Mouse (Mus musculus): ENCODE data around the gene Itpr2. TPM values are rescaled to one million over a fixed set of nuclear protein-coding genes. Genes with fewer than 3 reads are reported as not detected.

The Itpr2 gene
- polyA plus RNA-seq, 1 experiment from 2014 or later: 7.5 TPM

DNA sequence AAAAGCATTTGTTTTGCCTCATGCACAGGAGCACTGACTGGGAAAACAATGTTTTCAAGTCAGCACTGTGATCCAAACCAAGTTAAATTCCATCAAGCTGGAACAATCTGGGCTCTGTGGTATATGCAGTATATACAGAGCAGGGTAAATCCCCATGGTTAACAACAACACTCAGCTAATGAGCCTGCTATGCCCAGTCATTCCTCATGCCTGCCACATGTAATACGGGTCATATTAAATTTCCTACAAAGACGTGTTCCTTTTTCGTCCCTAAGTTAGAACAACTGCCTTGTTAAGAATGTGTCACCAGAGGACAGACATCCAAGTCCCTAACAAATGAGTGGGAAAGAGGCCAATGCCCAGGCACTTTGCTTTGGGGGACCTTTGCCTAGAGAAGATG lies 199.9 kb downstream of the Itpr2 start:
- no peaks in the 10 kb centered on the region for H3K27me3 ChIP-seq (ENCODE audit: control insufficient read depth, insufficient read depth, low read depth, low read length)
- H3K9ac ChIP-seq (ENCODE audit: low read depth, low read length): no peak overlapping the region
- no peak overlapping the region for H3K4me3 ChIP-seq (ENCODE audit: low read depth, low read length)
- no peaks in the 10 kb centered on the region for H3K36me3 ChIP-seq (ENCODE audit: control insufficient read depth, insufficient read depth)
- H3K9me3 ChIP-seq (replicated peaks; ENCODE audit: control insufficient read depth, low read length): no peaks in the 10 kb centered on the region
- WGBS (ENCODE audit: insufficient replicate concordance): 58% methylated on average over 3 of the region's 3 CpGs
- no peak overlapping the region for H3K4me2 ChIP-seq (ENCODE audit: low read depth, low read length)
- H3K27ac ChIP-seq (ENCODE audit: low read length): no peak overlapping the region
- H3K4me1 ChIP-seq (ENCODE audit: control insufficient read depth, low read depth, low read length): no peaks in the 10 kb centered on the region
- no peak for ATAC-seq (ENCODE audit: low read depth)

DNA sequence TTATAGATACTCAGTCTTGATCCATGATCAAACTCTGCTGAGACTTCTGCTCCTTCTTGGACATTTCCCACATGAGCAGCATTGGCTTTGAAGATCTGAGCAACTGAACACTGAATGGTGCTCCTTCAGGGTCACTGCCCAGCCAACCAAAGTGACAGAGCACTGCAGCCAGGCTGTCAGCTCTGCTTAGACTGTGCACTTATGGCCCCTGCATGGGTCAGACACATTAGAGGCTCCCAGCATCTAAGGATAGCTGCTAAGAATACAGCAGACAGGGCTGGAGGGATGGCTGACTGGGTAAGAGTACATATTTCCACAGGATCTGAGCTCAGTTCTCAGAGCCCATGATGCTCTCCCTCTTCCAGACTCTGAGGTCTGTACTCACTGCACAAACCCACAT lies 201.1 kb downstream of the Itpr2 start:
- Histone ChIP-seq H3K4me3 (ENCODE audit: low read depth, low read length) (no peak overlapping the region), H3K27me3 (ENCODE audit: control insufficient read depth, insufficient read depth, low read depth, low read length) (no peaks in the 10 kb centered on the region), H3K27ac (ENCODE audit: low read length) (no peak overlapping the region), H3K4me2 (ENCODE audit: low read depth, low read length) (no peak overlapping the region), H3K9me3 (replicated peaks; ENCODE audit: control insufficient read depth, low read length) (no peaks in the 10 kb centered on the region), H3K36me3 (ENCODE audit: control insufficient read depth, insufficient read depth) (no peaks in the 10 kb centered on the region), H3K9ac (ENCODE audit: low read depth, low read length) (no peak overlapping the region), H3K4me1 (ENCODE audit: control insufficient read depth, low read depth, low read length) (no peaks in the 10 kb centered on the region)
- no peak for ATAC-seq (ENCODE audit: low read depth)

DNA sequence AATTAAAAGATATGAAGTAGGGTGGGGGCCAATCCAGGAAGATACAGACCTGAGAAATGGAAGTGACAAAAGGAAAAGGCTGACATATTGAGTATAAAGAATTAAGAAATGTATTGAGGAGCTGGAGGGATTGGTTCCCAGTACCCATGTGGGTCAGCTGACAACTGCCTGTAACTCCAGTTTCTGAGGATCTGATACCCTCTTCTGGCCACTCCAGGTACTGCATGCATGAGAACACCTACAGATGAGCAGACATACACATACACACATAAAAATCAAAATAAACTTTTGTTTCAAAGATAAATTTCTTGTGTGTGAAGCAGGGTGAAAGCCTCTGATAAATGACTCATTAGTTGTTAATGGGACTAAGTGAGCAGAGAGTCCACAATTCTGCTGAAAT lies 203.3 kb downstream of the Itpr2 start:
- H3K36me3 ChIP-seq (ENCODE audit: control insufficient read depth, insufficient read depth): no peaks in the 10 kb centered on the region
- no peak overlapping the region for H3K27ac ChIP-seq (ENCODE audit: low read length)
- H3K9me3 ChIP-seq (replicated peaks; ENCODE audit: control insufficient read depth, low read length): no peaks in the 10 kb centered on the region
- H3K9ac ChIP-seq (ENCODE audit: low read depth, low read length): no peak overlapping the region
- H3K4me3 ChIP-seq (ENCODE audit: low read depth, low read length): no peak overlapping the region
- H3K27me3 ChIP-seq (ENCODE audit: control insufficient read depth, insufficient read depth, low read depth, low read length): no peaks in the 10 kb centered on the region
- H3K4me2 ChIP-seq (ENCODE audit: low read depth, low read length): no peak overlapping the region
- no peaks in the 10 kb centered on the region for H3K4me1 ChIP-seq (ENCODE audit: control insufficient read depth, low read depth, low read length)
- no peak for ATAC-seq (ENCODE audit: low read depth)

DNA sequence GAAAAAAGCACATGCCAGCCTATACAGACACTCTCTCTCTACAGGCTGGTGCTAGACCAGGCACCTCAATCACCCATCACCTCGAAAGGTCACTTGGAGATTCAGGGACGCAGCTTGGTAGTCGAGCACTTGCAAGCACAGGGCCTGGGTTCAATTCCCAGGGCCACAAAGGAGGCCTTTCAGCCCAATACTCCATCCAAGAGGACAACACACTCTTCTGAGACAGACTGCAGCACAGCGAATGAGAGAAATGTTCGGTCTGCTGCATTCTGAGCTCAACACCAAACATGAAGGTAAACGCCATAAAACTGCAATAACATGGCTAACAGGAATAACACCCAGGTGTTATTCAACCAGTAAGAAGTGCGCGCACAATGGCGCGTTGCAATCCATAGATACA lies 211.0 kb downstream of the Itpr2 start:
- H3K9ac ChIP-seq (ENCODE audit: low read depth, low read length): no peak overlapping the region
- no peaks in the 10 kb centered on the region for H3K27me3 ChIP-seq (ENCODE audit: control insufficient read depth, insufficient read depth, low read depth, low read length)
- H3K9me3 ChIP-seq (replicated peaks; ENCODE audit: control insufficient read depth, low read length): no peaks in the 10 kb centered on the region
- no peak overlapping the region for H3K4me2 ChIP-seq (ENCODE audit: low read depth, low read length)
- no peak overlapping the region for H3K4me3 ChIP-seq (ENCODE audit: low read depth, low read length)
- no peaks in the 10 kb centered on the region for H3K4me1 ChIP-seq (ENCODE audit: control insufficient read depth, low read depth, low read length)
- 71% methylated on average over 10 of the region's 10 CpGs for WGBS (ENCODE audit: insufficient replicate concordance)
- H3K27ac ChIP-seq (ENCODE audit: low read length): no peak overlapping the region
- ATAC-seq (ENCODE audit: low read depth): no peak
- H3K36me3 ChIP-seq (ENCODE audit: control insufficient read depth, insufficient read depth): no peaks in the 10 kb centered on the region

DNA sequence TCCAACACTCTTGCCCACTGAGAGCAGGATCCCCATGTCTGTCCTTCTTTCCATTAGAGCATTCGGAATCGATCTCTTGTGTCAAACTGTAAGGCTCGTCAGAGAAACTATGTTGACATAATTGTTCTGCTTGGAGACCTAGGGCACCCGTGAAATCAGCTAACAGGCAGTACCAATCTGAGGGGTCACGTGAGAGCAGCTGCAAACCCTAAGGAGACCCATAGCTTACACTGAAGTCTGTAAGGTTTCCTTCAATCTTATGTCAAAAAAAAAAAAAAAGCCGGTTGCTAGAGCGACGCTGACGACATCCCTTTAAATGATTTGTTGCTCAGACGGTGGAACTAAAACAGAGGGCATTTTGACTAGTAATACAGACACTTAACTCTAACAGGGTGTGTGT lies 212.2 kb downstream of the Itpr2 start:
- Histone ChIP-seq H3K4me2 (ENCODE audit: low read depth, low read length) (no peak overlapping the region), H3K9me3 (replicated peaks; ENCODE audit: control insufficient read depth, low read length) (no peaks in the 10 kb centered on the region), H3K4me3 (ENCODE audit: low read depth, low read length) (no peak overlapping the region), H3K4me1 (ENCODE audit: control insufficient read depth, low read depth, low read length) (no peaks in the 10 kb centered on the region), H3K27ac (ENCODE audit: low read length) (no peak overlapping the region), H3K36me3 (ENCODE audit: control insufficient read depth, insufficient read depth) (no peaks in the 10 kb centered on the region), H3K27me3 (ENCODE audit: control insufficient read depth, insufficient read depth, low read depth, low read length) (no peaks in the 10 kb centered on the region), H3K9ac (ENCODE audit: low read depth, low read length) (no peak overlapping the region)
- WGBS (ENCODE audit: insufficient replicate concordance): 65% methylated on average over 10 of the region's 10 CpGs
- no peak for ATAC-seq (ENCODE audit: low read depth)

DNA sequence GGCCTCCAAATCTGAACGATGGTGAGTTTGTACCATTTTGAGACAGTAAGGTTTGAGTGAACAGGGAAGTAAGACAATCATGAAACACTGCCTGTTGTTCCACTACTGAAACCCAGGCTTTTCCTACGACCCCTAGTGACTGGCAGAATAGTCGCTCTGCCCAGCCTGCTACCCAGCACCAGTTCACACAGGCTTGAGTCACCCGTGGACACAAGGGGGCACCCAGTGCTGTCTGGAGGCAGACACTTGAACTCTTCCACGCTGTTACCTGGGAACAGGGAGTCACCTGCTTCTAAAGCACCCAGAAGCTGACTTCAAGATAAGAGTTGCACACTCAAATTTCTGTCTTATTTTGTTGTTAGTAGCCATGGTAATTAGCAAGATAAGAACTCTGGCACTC lies 213.8 kb downstream of the Itpr2 start:
- H3K4me2 ChIP-seq (ENCODE audit: low read depth, low read length): no peak overlapping the region
- 70% methylated on average over 5 of the region's 5 CpGs for WGBS (ENCODE audit: insufficient replicate concordance)

DNA sequence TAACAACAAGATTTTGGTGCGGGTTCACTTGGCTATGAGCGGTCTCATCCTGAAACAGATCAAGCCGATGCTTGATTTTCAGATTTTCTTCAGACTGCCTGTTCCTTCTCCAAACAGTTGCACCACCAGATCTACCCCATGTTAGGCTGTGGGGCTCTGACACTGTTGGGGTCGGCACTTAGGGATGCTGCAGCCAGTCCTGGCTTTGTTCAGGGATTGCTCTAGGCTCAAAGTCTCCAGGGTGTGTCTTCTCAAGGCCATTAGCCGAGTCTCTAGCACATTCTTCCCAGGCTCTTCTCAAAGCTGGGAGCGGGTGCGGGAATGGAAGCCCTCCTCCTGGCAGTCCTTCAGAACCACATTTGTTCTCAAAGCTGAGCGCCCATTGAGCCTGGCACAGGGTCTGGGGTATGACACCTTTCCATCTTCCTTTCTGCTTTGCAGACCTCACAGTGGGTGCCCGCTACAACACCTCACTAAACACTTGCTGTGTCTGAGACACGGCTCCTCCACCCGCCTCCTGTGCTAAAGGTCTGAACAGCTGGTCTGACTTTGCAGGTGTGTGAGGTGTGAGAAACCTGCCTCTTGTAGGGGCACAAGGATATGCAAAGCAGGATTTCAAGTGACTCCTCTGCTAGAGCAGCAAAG lies 217.0 kb downstream of the Itpr2 start:
- H3K4me3 ChIP-seq (ENCODE audit: low read depth, low read length): no peak overlapping the region
- no peak overlapping the region for H3K9ac ChIP-seq (ENCODE audit: low read depth, low read length)
- no peak overlapping the region for H3K27ac ChIP-seq (ENCODE audit: low read length)
- ATAC-seq (ENCODE audit: low read depth): no peak
- no peaks in the 10 kb centered on the region for H3K4me1 ChIP-seq (ENCODE audit: control insufficient read depth, low read depth, low read length)
- H3K36me3 ChIP-seq (ENCODE audit: control insufficient read depth, insufficient read depth): no peaks in the 10 kb centered on the region
- no peaks in the 10 kb centered on the region for H3K9me3 ChIP-seq (replicated peaks; ENCODE audit: control insufficient read depth, low read length)
- WGBS (ENCODE audit: insufficient replicate concordance): 72% methylated on average over 11 of the region's 11 CpGs
- no peaks in the 10 kb centered on the region for H3K27me3 ChIP-seq (ENCODE audit: control insufficient read depth, insufficient read depth, low read depth, low read length)
- no peak overlapping the region for H3K4me2 ChIP-seq (ENCODE audit: low read depth, low read length)

More for the DNA sequence above, 213.8 kb downstream of the Itpr2 start:
- ATAC-seq (ENCODE audit: low read depth): no peak
- Histone ChIP-seq H3K9ac (ENCODE audit: low read depth, low read length) (no peak overlapping the region), H3K4me1 (ENCODE audit: control insufficient read depth, low read depth, low read length) (no peaks in the 10 kb centered on the region), H3K27me3 (ENCODE audit: control insufficient read depth, insufficient read depth, low read depth, low read length) (no peaks in the 10 kb centered on the region), H3K36me3 (ENCODE audit: control insufficient read depth, insufficient read depth) (no peaks in the 10 kb centered on the region), H3K27ac (ENCODE audit: low read length) (no peak overlapping the region), H3K9me3 (replicated peaks; ENCODE audit: control insufficient read depth, low read length) (no peaks in the 10 kb centered on the region), H3K4me3 (ENCODE audit: low read depth, low read length) (no peak overlapping the region)

DNA sequence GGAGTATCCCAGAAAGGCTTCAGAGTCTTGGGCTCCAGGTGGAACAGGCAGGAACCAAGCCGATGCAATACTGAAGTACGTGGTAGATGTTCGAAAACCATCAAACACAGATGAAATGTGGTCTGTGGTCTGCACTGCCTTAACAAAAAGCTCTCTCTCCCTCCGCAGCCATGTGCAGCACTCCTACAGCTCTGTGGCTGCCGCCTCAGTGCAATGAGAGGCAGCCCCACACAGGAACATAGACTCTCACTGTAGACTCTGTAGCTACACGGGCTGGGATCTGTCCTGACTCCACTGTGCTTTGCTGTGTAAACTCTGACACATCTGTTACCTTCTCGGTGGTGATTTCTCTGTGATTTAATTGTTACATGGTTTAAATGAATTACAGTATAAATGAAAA lies 218.0 kb downstream of the Itpr2 start:
- WGBS (ENCODE audit: insufficient replicate concordance): 63% methylated on average over 7 of the region's 7 CpGs
- Histone ChIP-seq H3K4me3 (ENCODE audit: low read depth, low read length) (no peak overlapping the region), H3K9me3 (replicated peaks; ENCODE audit: control insufficient read depth, low read length) (no peaks in the 10 kb centered on the region), H3K27ac (ENCODE audit: low read length) (no peak overlapping the region), H3K27me3 (ENCODE audit: control insufficient read depth, insufficient read depth, low read depth, low read length) (no peaks in the 10 kb centered on the region), H3K4me2 (ENCODE audit: low read depth, low read length) (no peak overlapping the region), H3K36me3 (ENCODE audit: control insufficient read depth, insufficient read depth) (no peaks in the 10 kb centered on the region), H3K4me1 (ENCODE audit: control insufficient read depth, low read depth, low read length) (no peaks in the 10 kb centered on the region), H3K9ac (ENCODE audit: low read depth, low read length) (no peak overlapping the region)
- ATAC-seq (ENCODE audit: low read depth): no peak

DNA sequence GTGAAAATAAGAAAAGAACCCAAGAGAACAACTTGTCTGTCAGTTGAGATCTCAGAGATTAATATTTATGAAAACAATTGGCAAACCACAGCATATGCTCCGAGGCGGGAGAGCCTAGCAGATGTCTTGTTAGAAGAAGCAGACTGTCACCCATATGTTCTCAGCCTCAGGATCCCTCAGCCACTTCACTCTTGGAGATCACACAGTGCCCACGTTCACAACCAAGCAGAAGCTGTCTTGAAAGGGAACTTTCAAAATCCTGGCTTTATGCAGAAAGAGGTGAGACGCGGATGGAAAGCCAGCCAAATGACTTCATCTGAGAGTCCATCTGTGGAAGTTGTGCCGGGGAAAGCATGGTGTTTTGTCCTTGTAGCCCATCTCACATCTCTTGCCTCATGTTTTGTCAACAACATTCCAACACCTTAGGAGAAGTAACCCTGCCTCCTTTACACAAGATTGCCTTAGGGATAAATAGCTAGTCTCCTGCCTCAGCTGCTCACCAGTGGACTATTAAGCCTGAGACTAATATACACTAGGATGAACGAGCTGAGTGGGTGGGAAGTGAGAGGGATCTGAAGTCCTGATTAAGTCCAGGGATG lies 219.9 kb downstream of the Itpr2 start:
- Histone ChIP-seq H3K36me3 (ENCODE audit: control insufficient read depth, insufficient read depth) (no peaks in the 10 kb centered on the region), H3K9ac (ENCODE audit: low read depth, low read length) (no peak overlapping the region), H3K4me3 (ENCODE audit: low read depth, low read length) (no peak overlapping the region), H3K4me2 (ENCODE audit: low read depth, low read length) (no peak overlapping the region), H3K9me3 (replicated peaks; ENCODE audit: control insufficient read depth, low read length) (no peaks in the 10 kb centered on the region), H3K27me3 (ENCODE audit: control insufficient read depth, insufficient read depth, low read depth, low read length) (no peaks in the 10 kb centered on the region), H3K27ac (ENCODE audit: low read length) (no peak overlapping the region), H3K4me1 (ENCODE audit: control insufficient read depth, low read depth, low read length) (no peaks in the 10 kb centered on the region)
- ATAC-seq (ENCODE audit: low read depth): no peak
- 63% methylated on average over 7 of the region's 7 CpGs for WGBS (ENCODE audit: insufficient replicate concordance)
